Mouse (Mus musculus) liver, postnatal 0 days (tissue): ENCODE results near the gene Fabp6.

ENCODE experiments used
- CTCF ChIP-seq: sonication (generic); IDR thresholded peaks from 2 replicates; pipeline ENCODE4 v1.5.1; 2016; ENCODE audit warnings: antibody characterized with exemption, low read depth
- EP300 ChIP-seq: IDR thresholded peaks from 2 replicates; pipeline ENCODE4 v1.6.1; 2016; ENCODE audit warnings: antibody characterized with exemption, low read depth, mild to moderate bottlenecking

DNA sequence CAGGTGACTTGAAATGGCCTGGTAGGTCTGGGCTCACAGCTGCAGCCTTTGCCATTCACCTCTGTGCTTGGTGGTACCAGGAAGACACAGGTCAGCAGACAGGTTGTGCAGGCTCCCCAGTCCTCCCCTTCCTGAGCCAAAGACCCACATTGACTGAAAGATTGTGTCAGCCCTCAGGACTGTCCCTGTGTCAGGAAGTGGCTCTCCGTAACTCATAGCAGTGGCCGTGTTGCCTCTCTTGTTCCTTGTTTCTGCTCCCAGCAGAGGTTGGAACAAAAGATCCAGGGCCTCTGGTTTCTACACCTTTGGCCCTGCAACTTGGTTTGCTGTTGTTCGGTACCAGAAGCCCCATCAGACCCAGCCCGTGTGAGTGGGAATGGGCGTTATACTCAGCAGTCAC is 32.2 kb downstream of the Fabp6 start:
- TF ChIP-seq CTCF (no peak), EP300 (no peak)
